Mouse (Mus musculus) lung, adult 2 months (tissue): ENCODE data around the gene Pex11a.

ENCODE experiments used
- CTCF ChIP-seq: fragments of 200-500 bp; IDR thresholded peaks from 2 replicates; pipeline ENCODE4 v1.5.1; 2011; ENCODE audit warnings: mild to moderate bottlenecking, low read length, control low read depth; ENCODE audit not compliant: insufficient read depth
- POLR2A ChIP-seq: fragments of 200-500 bp; IDR thresholded peaks from 2 replicates; pipeline ENCODE4 v1.6.1; 2011; ENCODE audit warnings: low read depth, mild to moderate bottlenecking, control low read depth, low read length, borderline replicate concordance; ENCODE audit errors: extremely low read depth

- TF ChIP-seq CTCF (no peak), POLR2A (no peak)
Observed at GRCm38 (mm10) chr7:79740279-79740678, 2.7 kb downstream of the Pex11a start.
